Mouse (Mus musculus) CD4-positive, CD25-positive, alpha-beta regulatory T cell, adult 2 months (primary cell): ENCODE measurements at regions not wholly inside any gene's neighbourhood (a gene's known extent, or its start where the extent isn't known, plus 50 kb on each side); places are given as distances from the start of the nearest gene placed in this dataset.
A peak's percentile ranks its signal among the peaks of the same experiment; 100 is the strongest.

ENCODE experiments used
- DNase-seq: peaks from one replicate; pipeline ENCODE4 v3.0.0-alpha.2; 2012; ENCODE audit warnings: low read depth, low spot score

GRCm38 (mm10) chr13:101565323-101565722 is 202.7 kb downstream of the Pik3r1 start:
- DNase-seq, result no peak

GRCm38 (mm10) chr13:101555371-101555874 is 212.6 kb downstream of the Pik3r1 start:
- DNase-seq, result no peak

GRCm38 (mm10) chr13:101553131-101553549 is 214.9 kb downstream of the Pik3r1 start:
- no peak for DNase-seq

GRCm38 (mm10) chr13:101552451-101552850 is 215.6 kb downstream of the Pik3r1 start:
- no peak for DNase-seq

- no peak for DNase-seq
These were observed 216.9 kb downstream of the Pik3r1 start for GRCm38 (mm10) chr13:101551068-101551467.

GRCm38 (mm10) chr13:101550526-101550925 is 217.5 kb downstream of the Pik3r1 start:
- no peak for DNase-seq

- DNase-seq, result peak; percentile 60
These were observed 220.1 kb downstream of the Pik3r1 start for GRCm38 (mm10) chr13:101547887-101548286.

- no peak for DNase-seq
These were observed 220.7 kb downstream of the Pik3r1 start for GRCm38 (mm10) chr13:101547365-101547764.

GRCm38 (mm10) chr13:101545344-101546181 is 222.5 kb downstream of the Pik3r1 start:
- no peak for DNase-seq

- peak; percentile 73 for DNase-seq
These were observed 227.4 kb downstream of the Pik3r1 start for GRCm38 (mm10) chr13:101540391-101541191.

GRCm38 (mm10) chr13:101538110-101538509 is 229.9 kb downstream of the Pik3r1 start:
- DNase-seq, result peak; percentile 58

- DNase-seq, result no peak
These were observed 232.0 kb downstream of the Pik3r1 start for GRCm38 (mm10) chr13:101536019-101536418.

GRCm38 (mm10) chr13:101535331-101535866 is 232.6 kb downstream of the Pik3r1 start:
- DNase-seq, result no peak

- no peak for DNase-seq
These were observed 233.5 kb downstream of the Pik3r1 start for GRCm38 (mm10) chr13:101534490-101534889.

GRCm38 (mm10) chr13:101532913-101533312 is 235.1 kb downstream of the Pik3r1 start:
- DNase-seq, result peak; percentile 25

GRCm38 (mm10) chr13:101527691-101528090 is 240.3 kb downstream of the Pik3r1 start:
- no peak for DNase-seq

- no peak for DNase-seq
These were observed 243.2 kb downstream of the Pik3r1 start for GRCm38 (mm10) chr13:101524781-101525180.

GRCm38 (mm10) chr13:101524223-101524622 is 243.8 kb downstream of the Pik3r1 start:
- no peak for DNase-seq

- DNase-seq, result no peak
These were observed 244.5 kb downstream of the Pik3r1 start for GRCm38 (mm10) chr13:101523492-101523891.

- no peak for DNase-seq
These were observed 245.4 kb downstream of the Pik3r1 start for GRCm38 (mm10) chr13:101522597-101522996.

- no peak for DNase-seq
These were observed 254.7 kb downstream of the Pik3r1 start for GRCm38 (mm10) chr13:101513354-101513753.

- DNase-seq, result peak; percentile 79
These were observed 258.1 kb downstream of the Pik3r1 start for GRCm38 (mm10) chr13:101509946-101510345.
